Mouse (Mus musculus) v-Abl transformed pro-B cells (cell line): ENCODE data around the gene Lrrc4.

Experiments used
- in situ Hi-C, 2 experiments: fragments of 400-800 bp; cut with MboI; formaldehyde crosslinking; loops; one replicate each; pipeline ENCODE4 v1.15.1; 2025; ENCODE audit not compliant: unreplicated experiment in 2 of 2

Lrrc4 gene

GRCm38 (mm10) chr6:28783953-28784352, 47.6 kb downstream of the Lrrc4 start:
- in situ Hi-C loops = no loop called here

GRCm38 (mm10) chr6:28783082-28783647, 48.4 kb downstream of the Lrrc4 start:
- in situ Hi-C loops = no loop called here

GRCm38 (mm10) chr6:28781696-28782095, 49.9 kb downstream of the Lrrc4 start:
- in situ Hi-C loops = no loop called here

GRCm38 (mm10) chr6:28771331-28771730, 60.2 kb downstream of the Lrrc4 start:
- in situ Hi-C loops = no loop called here

- in situ Hi-C loops = no loop called here
These were observed 63.6 kb downstream of the Lrrc4 start for GRCm38 (mm10) chr6:28767891-28768481.

- in situ Hi-C loops = no loop called here
These were observed 64.9 kb downstream of the Lrrc4 start for GRCm38 (mm10) chr6:28766622-28767021.

- in situ Hi-C loops = no loop called here
These were observed 69.3 kb downstream of the Lrrc4 start for GRCm38 (mm10) chr6:28762132-28762775.

GRCm38 (mm10) chr6:28761728-28762127, 69.8 kb downstream of the Lrrc4 start:
- in situ Hi-C loops = no loop called here

- in situ Hi-C loops = no loop called here
These were observed 73.3 kb downstream of the Lrrc4 start for GRCm38 (mm10) chr6:28758293-28758692.

GRCm38 (mm10) chr6:28756306-28757018, 75.1 kb downstream of the Lrrc4 start:
- in situ Hi-C loops = no loop called here

- in situ Hi-C loops = no loop called here
These were observed 77.2 kb downstream of the Lrrc4 start for GRCm38 (mm10) chr6:28754127-28754898.

- in situ Hi-C loops = no loop called here
These were observed 77.9 kb downstream of the Lrrc4 start for GRCm38 (mm10) chr6:28753681-28754080.

GRCm38 (mm10) chr6:28753217-28753616, 78.3 kb downstream of the Lrrc4 start:
- in situ Hi-C loops = no loop called here

- in situ Hi-C loops = no loop called here
These were observed 80.4 kb downstream of the Lrrc4 start for GRCm38 (mm10) chr6:28751186-28751585.

- in situ Hi-C loops = no loop called here
These were observed 82.3 kb downstream of the Lrrc4 start for GRCm38 (mm10) chr6:28749224-28749623.

- in situ Hi-C loops = no loop called here
These were observed 83.4 kb downstream of the Lrrc4 start for GRCm38 (mm10) chr6:28747931-28748670.

- in situ Hi-C loops = no loop called here
These were observed 84.5 kb downstream of the Lrrc4 start for GRCm38 (mm10) chr6:28747025-28747424.

- in situ Hi-C loops = no loop called here
These were observed 85.7 kb downstream of the Lrrc4 start for GRCm38 (mm10) chr6:28745864-28746263.

GRCm38 (mm10) chr6:28743586-28743985, 88.0 kb downstream of the Lrrc4 start:
- in situ Hi-C loops = no loop called here

- in situ Hi-C loops = no loop called here
These were observed 93.9 kb downstream of the Lrrc4 start for GRCm38 (mm10) chr6:28737601-28738000.
